Mouse (Mus musculus): ENCODE results near the gene Pcnt. TPM values are rescaled to one million over a fixed set of nuclear protein-coding genes. Genes with fewer than 3 reads are reported as not detected.

The Pcnt gene
- polyA plus RNA-seq, 1 experiment from 2014 or later, result 11.4 TPM

Other genes starting within 250 kb of the Pcnt start
- 270 and 275 TPM in 2 replicates for gene Prmt2, start 204.9 kb downstream of the Pcnt start, polyA plus RNA-seq (2015; fragmentation: Nextera tagmentation; extraction: Ambion mirVana)
- 0.18 and 0.31 TPM in 2 replicates for gene S100b, start 188.9 kb downstream of the Pcnt start, polyA plus RNA-seq (2015; fragmentation: Nextera tagmentation; extraction: Ambion mirVana)
- gene Dip2a, start 97.5 kb downstream of the Pcnt start, polyA plus RNA-seq (2015; fragmentation: Nextera tagmentation; extraction: Ambion mirVana), result 14.4 and 14.6 TPM in 2 replicates
- gene AC141477.1, start 2.3 kb downstream of the Pcnt start, polyA plus RNA-seq (2015; fragmentation: Nextera tagmentation; extraction: Ambion mirVana), result not detected in 2 replicates
- not detected in 2 replicates for gene 2610028H24Rik, start 6.3 kb upstream of the Pcnt start, polyA plus RNA-seq (2015; fragmentation: Nextera tagmentation; extraction: Ambion mirVana)
- gene Mcm3ap, start 26.1 kb upstream of the Pcnt start, polyA plus RNA-seq (2015; fragmentation: Nextera tagmentation; extraction: Ambion mirVana), result 75.1 and 75.6 TPM in 2 replicates
- 7.8 and 8.1 TPM in 2 replicates for gene Ybey, start 26.3 kb upstream of the Pcnt start, polyA plus RNA-seq (2015; fragmentation: Nextera tagmentation; extraction: Ambion mirVana)
- gene Lss, start 88.8 kb upstream of the Pcnt start, polyA plus RNA-seq (2015; fragmentation: Nextera tagmentation; extraction: Ambion mirVana), result 45.2 and 45.5 TPM in 2 replicates
- gene Spatc1l, start 119.5 kb upstream of the Pcnt start, polyA plus RNA-seq (2015; fragmentation: Nextera tagmentation; extraction: Ambion mirVana), result not detected in 2 replicates
- gene Ftcd, start 132.9 kb upstream of the Pcnt start, polyA plus RNA-seq (2015; fragmentation: Nextera tagmentation; extraction: Ambion mirVana), result 0.15 TPM in 1 of 2 replicates, not detected in the other
- 9.5 and 12.5 TPM in 2 replicates for gene Col6a2, start 180.8 kb upstream of the Pcnt start, polyA plus RNA-seq (2015; fragmentation: Nextera tagmentation; extraction: Ambion mirVana)